Mouse (Mus musculus) lung, postnatal 0 days (tissue): ENCODE results near the gene Cubn.

Experiments used
- CTCF ChIP-seq: IDR thresholded peaks from 2 replicates; pipeline ENCODE4 v1.5.1; 2016; ENCODE audit warnings: antibody characterized with exemption, mild to moderate bottlenecking
- EP300 ChIP-seq: IDR thresholded peaks from 2 replicates; pipeline ENCODE4 v1.6.1; 2016; ENCODE audit warnings: antibody characterized with exemption, mild to moderate bottlenecking, control low read depth

DNA sequence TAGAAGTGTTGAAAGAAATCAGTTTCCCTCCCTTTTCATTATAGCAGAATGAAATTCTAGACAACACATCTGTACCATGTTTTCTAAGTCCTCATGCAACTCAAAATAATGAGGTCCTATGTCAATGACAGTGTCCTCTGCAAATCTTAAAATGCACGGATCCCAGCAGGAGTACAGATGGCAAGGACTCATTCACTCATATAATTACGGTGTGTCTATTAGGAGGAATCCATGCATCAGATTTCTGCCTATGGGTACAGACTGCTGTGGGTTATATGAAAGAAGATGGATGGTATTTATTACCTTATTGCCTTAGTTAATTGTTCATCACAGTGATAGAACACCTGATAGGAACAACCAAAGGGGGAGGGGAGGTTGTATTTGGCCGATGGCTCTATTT is 118.8 kb downstream of the Cubn start:
- TF ChIP-seq CTCF (no peak), EP300 (no peak)
